Mouse (Mus musculus) kidney, adult 2 months (tissue): Measurements from ENCODE around the gene Inpp5e.

Experiments
- CTCF ChIP-seq: fragments of 200-500 bp; conservative IDR thresholded peaks from 2 replicates; pipeline ENCODE4 v1.5.1; 2011; ENCODE audit warnings: low read depth, mild to moderate bottlenecking, control low read depth, low read length, moderate library complexity, mixed read lengths; ENCODE audit not compliant: insufficient read depth, insufficient read length
- POLR2A ChIP-seq: fragments of 200-500 bp; IDR thresholded peaks from one replicate; pipeline ENCODE4 v1.6.1; 2011; ENCODE audit warnings: low read depth, low read length, control low read depth

GRCm38 (mm10) chr2:26429851-26430250, 20.8 kb upstream of the Inpp5e start:
- TF ChIP-seq CTCF (no peak; the same call in 1 of the 2 replicates), POLR2A (no peak)
